Mouse (Mus musculus) kidney, adult 2 months (tissue): ENCODE measurements around the gene Nid2. TPM values are rescaled to one million over a fixed set of nuclear protein-coding genes. Genes with fewer than 3 reads are reported as not detected.

Experiments
- DNase-seq: peaks from one replicate; pipeline ENCODE4 v3.0.0; 2021
- H3K27ac ChIP-seq: fragments of 200-500 bp; 2 replicates; pipeline ENCODE4 v1.5.1; 2012; ENCODE audit warnings: low read depth, low read length, control low read depth, inconsistent platforms; ENCODE audit not compliant: insufficient read depth
- H3K27me3 ChIP-seq: fragments of 200-500 bp; replicated peaks from 2 replicates; pipeline ENCODE4 v1.6.1; 2012; ENCODE audit warnings: mild to moderate bottlenecking, moderate library complexity, low read length, inconsistent platforms; ENCODE audit not compliant: control insufficient read depth, insufficient read depth
- H3K36me3 ChIP-seq: fragments of 200-500 bp; 2 replicates; pipeline ENCODE4 v1.6.1; 2012; ENCODE audit warnings: mild to moderate bottlenecking, moderate library complexity, low read length, inconsistent platforms; ENCODE audit not compliant: control insufficient read depth, insufficient read depth
- H3K4me1 ChIP-seq: fragments of 200-500 bp; 2 replicates; pipeline ENCODE4 v1.6.1; 2011; ENCODE audit warnings: low read length; ENCODE audit not compliant: control insufficient read depth, insufficient read depth
- H3K4me3 ChIP-seq: fragments of 200-500 bp; 2 replicates; pipeline ENCODE4 v1.5.1; 2011; ENCODE audit warnings: mild to moderate bottlenecking, low read depth, low read length, control low read depth; ENCODE audit not compliant: insufficient read depth
- CTCF ChIP-seq: fragments of 200-500 bp; conservative IDR thresholded peaks from 2 replicates; pipeline ENCODE4 v1.5.1; 2011; ENCODE audit warnings: low read depth, mild to moderate bottlenecking, control low read depth, low read length, moderate library complexity, mixed read lengths; ENCODE audit not compliant: insufficient read depth, insufficient read length
- POLR2A ChIP-seq: fragments of 200-500 bp; IDR thresholded peaks from one replicate; pipeline ENCODE4 v1.6.1; 2011; ENCODE audit warnings: low read depth, low read length, control low read depth
- WGBS: fragments of 180-500 bp; shearing (Covaris S2); methylation state at CpG from one replicate; pipeline ENCODE4 v1.1.7; 2018; 5-methylcytosine and 5-hydroxymethylcytosine counted together
- polyA plus RNA-seq: library from polyadenylated mRNA; depleted of rRNA; stranded (reverse); fragments of >200 nt; gene quantifications from 2 replicates; pipeline ENCODE4 v1.2.3, GENCODE M21; 2012

Nid2 gene
- polyA plus RNA-seq, 1 experiment: 17.6 TPM

GRCm38 (mm10) chr14:19777945-19778344 is 26.9 kb downstream of the Nid2 start:
- DNase-seq: no peak
- H3K4me3 ChIP-seq: no peak overlapping the region
- H3K36me3 ChIP-seq: no peaks in the 10 kb centered on the region

GRCm38 (mm10) chr14:19785797-19786588 is 34.9 kb downstream of the Nid2 start:
- Histone ChIP-seq H3K36me3 (no peaks in the 10 kb centered on the region), H3K27me3 (no peaks in the 10 kb centered on the region), H3K27ac (no peak overlapping the region), H3K4me1 (no peaks in the 10 kb centered on the region), H3K4me3 (no peak overlapping the region)
- WGBS: 61% methylated on average over 9 of the region's 9 CpGs
- TF ChIP-seq POLR2A (no peak), CTCF (no peak)
- peak; percentile 36 for DNase-seq

More at GRCm38 (mm10) chr14:19777945-19778344, 26.9 kb downstream of the Nid2 start:
- Histone ChIP-seq H3K4me1 (peaks cover 3% of the 10 kb centered on the region; the same call in 1 of the 2 replicates), H3K27me3 (no peaks in the 10 kb centered on the region), H3K27ac (no peak overlapping the region)
- 90% methylated on average over 13 of the region's 13 CpGs for WGBS
- no peak for TF ChIP-seq CTCF
- TF ChIP-seq POLR2A: no peak

- Histone ChIP-seq H3K4me3 (no peak overlapping the region), H3K4me1 (no peaks in the 10 kb centered on the region), H3K27me3 (no peaks in the 10 kb centered on the region), H3K36me3 (no peaks in the 10 kb centered on the region), H3K27ac (no peak overlapping the region)
- 64% methylated on average over 1 of the region's 1 CpGs for whole genome bisulfite sequencing
- DNase-seq: no peak
- TF ChIP-seq CTCF (no peak), POLR2A (no peak)
Observed at GRCm38 (mm10) chr14:19788443-19788842, 37.4 kb downstream of the Nid2 start.

- Histone ChIP-seq H3K4me3 (no peak overlapping the region), H3K27ac (no peak overlapping the region), H3K4me1 (no peaks in the 10 kb centered on the region), H3K36me3 (no peaks in the 10 kb centered on the region), H3K27me3 (no peaks in the 10 kb centered on the region)
- 50% methylated on average over 4 of the region's 4 CpGs for WGBS
- no peak for TF ChIP-seq CTCF
- no peak for TF ChIP-seq POLR2A
- DNase-seq: no peak
Observed at GRCm38 (mm10) chr14:19794881-19795280, 43.8 kb downstream of the Nid2 start.

- no peaks in the 10 kb centered on the region for H3K36me3 ChIP-seq
- peak; percentile 25 for DNase-seq
- 72% methylated on average over 18 of the region's 18 CpGs for WGBS
- H3K4me1 ChIP-seq: no peaks in the 10 kb centered on the region
- no peaks in the 10 kb centered on the region for H3K27me3 ChIP-seq
- H3K27ac ChIP-seq: no peak overlapping the region
- TF ChIP-seq POLR2A (no peak), CTCF (no peak)
- no peak overlapping the region for H3K4me3 ChIP-seq
Observed at GRCm38 (mm10) chr14:19796541-19797304, 45.7 kb downstream of the Nid2 start.

- Histone ChIP-seq H3K4me1 (no peaks in the 10 kb centered on the region), H3K36me3 (no peaks in the 10 kb centered on the region), H3K4me3 (no peak overlapping the region), H3K27ac (no peak overlapping the region), H3K27me3 (no peaks in the 10 kb centered on the region)
- DNase-seq: no peak
- 53% methylated on average over 2 of the region's 2 CpGs for WGBS
- no peak for TF ChIP-seq POLR2A
- no peak for TF ChIP-seq CTCF
Observed at GRCm38 (mm10) chr14:19800485-19800884, 49.4 kb downstream of the Nid2 start.
